In the genomic region with DNA sequence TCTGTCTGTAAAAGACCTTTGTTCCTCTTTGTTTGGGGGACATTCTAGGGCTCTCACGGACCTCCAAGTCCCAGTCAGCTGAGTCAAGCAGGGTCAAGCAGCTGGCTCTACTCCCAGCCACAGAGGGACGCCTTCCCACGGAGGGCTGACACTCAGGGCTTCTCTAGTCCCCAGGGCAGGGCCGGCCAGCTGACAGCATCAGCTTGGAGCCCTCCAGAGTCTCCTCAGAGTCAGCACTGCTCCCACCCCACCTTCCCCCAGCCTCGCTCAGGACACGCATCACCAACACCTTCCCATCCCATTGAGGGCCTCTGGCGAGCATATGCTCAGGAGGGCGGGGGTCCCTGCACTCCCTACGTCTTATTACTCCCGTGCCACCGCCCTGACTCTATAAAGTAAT, we compare ENCODE assay signal across 13 mouse cellular contexts. TPM values are rescaled to one million over a fixed set of nuclear protein-coding genes. Genes with fewer than 3 reads are reported as not detected.
DNase-seq lines count a peak whose midpoint lies in the region; ATAC-seq and TF ChIP-seq lines count a peak whose summit lies in the region.
"Had no signal": no experiment of that assay in that cellular context is flagged by ENCODE, and none has a peak within 500 bp of the region (broad histone marks: within the 10 kb centered on the region; RNA-seq: fewer than 3 reads in every experiment).

No protein-coding gene starts in this region.

- H3K27ac ChIP-seq in forebrain, embryonic 12.5 days: no peak overlapping the region
- H3K27ac ChIP-seq in forebrain, embryonic 15.5 days (replicated peaks): no peak overlapping the region
- no peak overlapping the region for H3K27ac ChIP-seq in neural tube, embryonic 15.5 days (replicated peaks)
- H3K27ac ChIP-seq in kidney, embryonic 16.5 days (ENCODE audit: low read length): peak overlapping the region; percentile 29; the same call in 1 of the 2 replicates
- no peak overlapping the region for H3K27ac ChIP-seq in thymus, adult 2 months (ENCODE audit: control insufficient read depth, insufficient read depth, low read length)

- no peak for TF ChIP-seq POLR2A in thymus, adult 2 months (IDR thresholded peaks at IDR 0.05; ENCODE audit: control insufficient read depth, extremely low read depth, insufficient read depth, low read length, poor library complexity)

- H3K9ac ChIP-seq in forebrain, embryonic 12.5 days: no peak overlapping the region
- H3K9ac ChIP-seq in forebrain, embryonic 15.5 days (replicated peaks): no peak overlapping the region
- no peak overlapping the region for H3K9ac ChIP-seq in neural tube, embryonic 15.5 days (replicated peaks)
- H3K9ac ChIP-seq in kidney, embryonic 16.5 days (replicated peaks; ENCODE audit: low read length): 0 out of 2 replicates have a peak overlapping the region, but pooled peaks have one; percentile 35

- 26% methylated on average over 11 of the region's 11 CpGs for WGBS in forebrain, embryonic 12.5 days
- WGBS in forebrain, embryonic 15.5 days: 17% methylated on average over 11 of the region's 11 CpGs
- 10% methylated on average over 11 of the region's 11 CpGs for WGBS in neural tube, embryonic 15.5 days
- 9% methylated on average over 11 of the region's 11 CpGs for WGBS in kidney, embryonic 16.5 days
- WGBS in thymus, adult 2 months: 68% methylated on average over 11 of the region's 11 CpGs

- no peak overlapping the region for H3K4me2 ChIP-seq in forebrain, embryonic 12.5 days
- no peak overlapping the region for H3K4me2 ChIP-seq in forebrain, embryonic 15.5 days (replicated peaks)
- no peak overlapping the region for H3K4me2 ChIP-seq in neural tube, embryonic 15.5 days
- no peak overlapping the region for H3K4me2 ChIP-seq in kidney, embryonic 16.5 days (replicated peaks; ENCODE audit: low read depth, low read length)
- H3K4me2 ChIP-seq: liver, embryonic 11.5 days had no signal

- TF ChIP-seq CTCF in thymus, adult 2 months (IDR thresholded peaks at IDR 0.05; ENCODE audit: borderline replicate concordance, control insufficient read depth, extremely low read depth, insufficient read depth, low read length, poor library complexity): no peak

- peak; percentile 58; the same call in 1 of the 2 replicates for ATAC-seq in forebrain, embryonic 12.5 days (ENCODE audit: low FRiP score)
- no peak for ATAC-seq in forebrain, embryonic 15.5 days (replicated peaks)
- no peak for ATAC-seq in neural tube, embryonic 15.5 days (ENCODE audit: low FRiP score)
- ATAC-seq in kidney, embryonic 16.5 days (ENCODE audit: low FRiP score, low TSS enrichment): peak; percentile 69
- ATAC-seq in megakaryocyte, adult 5-6 weeks (ENCODE audit: poor library complexity, severe bottlenecking): no peak
- ATAC-seq in megakaryocyte-erythroid progenitor cell, adult 5-6 weeks (replicated peaks; ENCODE audit: low FRiP score, low TSS enrichment, poor library complexity, severe bottlenecking): no peak
- ATAC-seq: Patski had no signal

- no peaks in the 10 kb centered on the region for H3K9me3 ChIP-seq in forebrain, embryonic 12.5 days
- H3K9me3 ChIP-seq in forebrain, embryonic 15.5 days: no peaks in the 10 kb centered on the region
- no peaks in the 10 kb centered on the region for H3K9me3 ChIP-seq in neural tube, embryonic 15.5 days (replicated peaks)
- H3K9me3 ChIP-seq in kidney, embryonic 16.5 days (ENCODE audit: low read length): no peaks in the 10 kb centered on the region

- no peak overlapping the region for H3K4me3 ChIP-seq in forebrain, embryonic 12.5 days (replicated peaks)
- H3K4me3 ChIP-seq in forebrain, embryonic 15.5 days: no peak overlapping the region
- H3K4me3 ChIP-seq in neural tube, embryonic 15.5 days (replicated peaks): no peak overlapping the region
- H3K4me3 ChIP-seq in kidney, embryonic 16.5 days (ENCODE audit: low read length): no peak overlapping the region
- no peak overlapping the region for H3K4me3 ChIP-seq in thymus, adult 2 months (ENCODE audit: control insufficient read depth, insufficient read depth, low read length)

- H3K4me1 ChIP-seq in forebrain, embryonic 12.5 days: peaks cover 33% of the 10 kb centered on the region
- H3K4me1 ChIP-seq in forebrain, embryonic 15.5 days: peaks cover 11% of the 10 kb centered on the region; the same call in 1 of the 2 replicates
- peaks cover 13% of the 10 kb centered on the region for H3K4me1 ChIP-seq in neural tube, embryonic 15.5 days
- peaks cover 48% of the 10 kb centered on the region for H3K4me1 ChIP-seq in kidney, embryonic 16.5 days (ENCODE audit: insufficient read depth, low read length)
- peaks cover 26% of the 10 kb centered on the region for H3K4me1 ChIP-seq in thymus, adult 2 months (replicated peaks; ENCODE audit: control insufficient read depth, insufficient read depth, low read length)

- H3K27me3 ChIP-seq in forebrain, embryonic 12.5 days: peaks cover 11% of the 10 kb centered on the region
- no peaks in the 10 kb centered on the region for H3K27me3 ChIP-seq in forebrain, embryonic 15.5 days
- H3K27me3 ChIP-seq in neural tube, embryonic 15.5 days (replicated peaks): peaks cover 13% of the 10 kb centered on the region; the same call in 1 of the 2 replicates
- 0 out of 2 replicates have a peak, but pooled peaks cover 4% of the 10 kb centered on the region for H3K27me3 ChIP-seq in kidney, embryonic 16.5 days (ENCODE audit: insufficient read depth, low read length)
- H3K27me3 ChIP-seq in thymus, adult 2 months (ENCODE audit: control insufficient read depth, insufficient read depth, low read length): no peaks in the 10 kb centered on the region

- peak; percentile 22 for DNase-seq in neural tube, embryonic 10.5 days (ENCODE audit: extremely low spot score, low spot score)
- DNase-seq in thymus, adult 2 months: no peak
- DNase-seq: B cell, adult 2 months; gastrocnemius, postnatal 36 days had no signal

- H3K36me3 ChIP-seq in forebrain, embryonic 12.5 days (replicated peaks): no peaks in the 10 kb centered on the region
- no peaks in the 10 kb centered on the region for H3K36me3 ChIP-seq in forebrain, embryonic 15.5 days
- no peaks in the 10 kb centered on the region for H3K36me3 ChIP-seq in neural tube, embryonic 15.5 days
- H3K36me3 ChIP-seq in kidney, embryonic 16.5 days (ENCODE audit: insufficient read depth, low read length): no peaks in the 10 kb centered on the region
- no peaks in the 10 kb centered on the region for H3K36me3 ChIP-seq in thymus, adult 2 months (ENCODE audit: control insufficient read depth, insufficient read depth, low read length)

RNA-seq across cellular contexts. Expression of a gene that starts 39.6 kb away (rescaled TPM):
- 0.20 TPM in 1 of 2 replicates, not detected in the other for polyA plus RNA-seq in forebrain, embryonic 12.5 days (2016; fragmentation: Nextera tagmentation; extraction: Ambion mirVana)
- not detected in 2 replicates for polyA plus RNA-seq in forebrain, embryonic 15.5 days (2015; fragmentation: Nextera tagmentation; extraction: Ambion mirVana)
- polyA plus RNA-seq in neural tube, embryonic 15.5 days (2015; fragmentation: Nextera tagmentation; extraction: Ambion mirVana): not detected in 2 replicates
- 0.08 TPM in 1 of 2 replicates, not detected in the other for polyA plus RNA-seq in kidney, embryonic 16.5 days (2015; fragmentation: Nextera tagmentation; extraction: Ambion mirVana)
- total RNA-seq in megakaryocyte, adult 5-6 weeks (2015): not detected in 2 replicates
- not detected in 2 replicates for total RNA-seq in megakaryocyte, adult 5-6 weeks (2017)
- polyA plus RNA-seq in thymus, adult 2 months (2012; rRNA removed): 0.23 and 0.34 TPM in 2 replicates
- total RNA-seq in megakaryocyte-erythroid progenitor cell, adult 5-6 weeks (2014; fragmentation: Nextera tagmentation): not detected in 2 replicates
- not detected in 2 replicates for total RNA-seq in megakaryocyte-erythroid progenitor cell, adult 5-6 weeks (2017)
- total RNA-seq: gastrocnemius, postnatal 36 days; neutrophil, adult 5-6 weeks had no signal

Comparison
In these comparisons a context has a peak if more than half of its experiments do, and no peak if none do; other contexts are left out.
1. ATAC-seq: peak in forebrain, embryonic 12.5 days (single experiment) and kidney, embryonic 16.5 days (single experiment); none in forebrain, embryonic 15.5 days (single experiment), neural tube, embryonic 15.5 days (single experiment), megakaryocyte, adult 5-6 weeks (single experiment) and megakaryocyte-erythroid progenitor cell, adult 5-6 weeks (single experiment).